Mouse (Mus musculus): ENCODE results near the gene Gm4559.

- TF ChIP-seq CTCF (IDR thresholded peaks at IDR 0.05) (no peak), EP300 (IDR thresholded peaks at IDR 0.05) (no peak)
These were observed 42.6 kb downstream of the Gm4559 start for GRCm38 (mm10) chr7:142231540-142231939.
